Mouse (Mus musculus): ENCODE measurements around the gene Vmac.

Gene Vmac

DNA sequence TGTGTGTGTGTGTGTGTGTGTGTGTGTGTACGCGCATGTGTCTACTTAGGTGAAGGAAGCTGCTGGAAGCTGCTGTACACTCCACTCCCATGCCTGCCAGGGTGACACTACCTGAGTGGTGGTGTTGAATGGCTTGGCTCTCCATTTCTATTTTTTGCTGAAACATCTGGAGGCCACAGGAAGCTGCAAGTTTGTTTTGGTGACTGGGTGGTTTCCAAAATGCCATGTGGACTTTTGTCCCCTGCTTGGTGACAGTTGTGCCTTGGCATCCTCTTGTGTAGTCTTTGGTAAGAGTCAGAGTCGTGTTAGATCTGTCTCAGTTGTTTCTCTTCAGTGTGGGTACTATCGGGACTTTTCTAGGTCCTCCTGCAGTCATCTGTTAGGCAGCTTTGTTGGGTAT lies 31.0 kb downstream of the Vmac start:
- no peak for DNase-seq (ENCODE audit: low spot score)

- DNase-seq (ENCODE audit: low spot score): no peak
Measured at GRCm38 (mm10) chr17:56684649-56685048, 33.2 kb downstream of the Vmac start.

DNA sequence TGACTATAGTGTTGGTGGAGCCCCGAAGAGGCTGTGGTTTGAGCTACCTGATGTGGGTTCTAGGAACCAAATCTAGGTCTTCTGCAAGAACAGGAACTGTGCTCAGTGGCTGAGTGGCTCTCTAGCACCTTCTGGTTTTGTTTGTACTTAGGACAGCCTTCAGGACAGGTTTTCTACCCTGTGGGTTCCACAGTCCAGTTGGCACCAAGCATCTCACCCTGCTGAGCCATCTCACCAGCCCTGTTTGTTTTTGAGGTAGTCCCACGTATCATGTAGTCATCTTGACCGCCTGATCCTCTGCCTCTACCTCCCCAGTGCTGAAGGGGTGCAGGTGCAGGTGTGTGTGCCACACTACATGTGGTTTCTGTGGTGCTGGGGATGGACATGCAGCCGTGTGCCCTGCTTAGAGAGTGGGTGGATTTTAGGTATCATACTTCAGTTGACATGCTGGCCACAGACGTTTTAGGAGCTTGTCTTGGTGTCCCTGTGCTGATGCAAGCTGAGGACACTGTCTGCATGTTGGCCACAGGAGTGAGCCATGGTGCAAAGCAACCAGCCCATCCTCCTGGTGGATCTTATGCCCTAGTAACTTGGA lies 34.2 kb downstream of the Vmac start:
- no peak for DNase-seq (ENCODE audit: low spot score)

DNA sequence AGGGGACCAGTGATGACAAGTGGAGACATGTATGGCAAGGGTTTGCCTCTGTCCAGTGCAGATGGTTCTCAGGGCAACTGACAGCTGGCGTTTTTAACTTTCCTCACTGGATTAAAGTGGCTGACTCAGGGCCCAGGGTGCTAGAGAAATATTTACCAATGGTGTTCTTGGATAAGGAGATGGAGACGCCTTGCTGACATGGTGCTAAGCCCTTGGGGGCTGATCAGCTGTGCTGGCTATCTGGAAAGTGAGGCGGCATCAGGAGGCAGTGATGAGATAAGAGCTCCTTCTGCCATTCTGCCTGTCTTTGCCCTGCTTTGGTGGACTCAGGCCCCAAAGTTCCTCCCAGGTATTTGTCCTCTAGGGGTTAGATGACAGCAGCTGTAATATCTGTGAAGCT lies 34.9 kb downstream of the Vmac start:
- no peak for DNase-seq (ENCODE audit: low spot score)

DNA sequence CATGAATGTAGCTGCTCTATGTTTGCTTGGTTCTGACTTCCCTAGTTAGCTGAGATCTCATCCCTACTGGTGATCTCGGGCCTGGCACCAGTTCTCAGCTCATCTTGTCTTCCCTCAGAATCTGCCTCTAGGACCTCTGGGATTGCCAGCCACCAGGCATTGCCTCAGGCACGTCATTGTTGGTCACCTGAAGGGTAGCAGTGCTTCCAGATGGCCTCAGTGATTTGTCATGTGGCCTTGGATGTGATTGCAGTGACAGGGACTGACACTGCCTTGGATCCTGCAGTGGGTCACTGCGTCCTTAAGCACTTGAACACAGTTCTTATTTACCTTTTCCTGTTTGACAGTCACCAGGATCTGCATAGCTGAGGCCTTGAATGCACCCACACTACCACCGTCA lies 36.0 kb downstream of the Vmac start:
- no peak for DNase-seq (ENCODE audit: low spot score)

- no peak for DNase-seq (ENCODE audit: low spot score)
Measured at GRCm38 (mm10) chr17:56673647-56674416, 44.0 kb downstream of the Vmac start.

GRCm38 (mm10) chr17:56672941-56673646 lies 44.7 kb downstream of the Vmac start, which contains the start of gene Ranbp3:
TSS of gene Ranbp3 (plus strand) at chr17:56673294.
- DNase-seq (ENCODE audit: low spot score): peak; percentile 100

- no peak for DNase-seq (ENCODE audit: low spot score)
Measured at GRCm38 (mm10) chr17:56669766-56670165, 48.1 kb downstream of the Vmac start.

GRCm38 (mm10) chr17:56668384-56669144 lies 49.3 kb downstream of the Vmac start:
- DNase-seq (ENCODE audit: low spot score): peak; percentile 94

- DNase-seq (ENCODE audit: low spot score): no peak
Measured at GRCm38 (mm10) chr17:56667591-56667990, 50.2 kb downstream of the Vmac start.

DNA sequence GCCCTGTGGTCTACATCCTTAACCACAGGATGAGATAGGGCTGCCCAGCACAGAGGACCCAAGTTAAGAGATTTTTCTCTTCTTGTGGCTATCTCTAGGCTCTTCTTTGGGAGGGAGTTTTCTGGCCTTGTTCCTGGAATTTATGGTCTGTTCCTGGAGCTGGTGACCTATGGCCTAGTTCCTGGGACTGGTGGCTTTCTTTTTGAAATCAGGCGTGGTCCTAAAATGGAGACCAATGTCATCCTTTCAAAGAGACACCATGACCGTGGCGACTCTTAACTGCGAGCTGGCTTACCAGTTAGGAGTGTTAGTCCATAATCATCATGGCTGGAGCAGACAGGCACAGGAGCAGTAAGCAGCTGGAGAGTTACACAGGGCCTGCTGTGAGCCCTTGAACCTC lies 51.4 kb downstream of the Vmac start:
- DNase-seq (ENCODE audit: low spot score): no peak

DNA sequence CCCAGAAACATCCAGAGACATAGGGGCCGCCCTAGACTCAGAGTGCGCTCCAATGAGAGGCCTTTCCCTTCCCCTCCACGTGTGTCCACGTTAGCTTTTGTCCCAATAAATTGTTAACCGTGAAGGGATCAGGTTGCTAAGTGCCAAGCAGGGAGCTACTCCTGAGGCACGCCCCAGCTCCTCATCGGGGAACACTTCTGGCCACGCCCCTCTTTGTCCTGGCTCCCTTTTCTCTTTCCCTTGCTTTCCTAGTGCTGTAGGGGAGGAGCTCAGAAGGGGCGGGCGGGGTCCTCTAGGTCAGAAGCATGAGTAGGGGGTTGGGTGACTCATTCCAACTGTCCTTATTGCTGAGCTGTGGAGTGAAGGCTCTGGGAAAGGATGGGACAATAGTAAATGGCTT lies 53.5 kb downstream of the Vmac start:
- DNase-seq (ENCODE audit: low spot score): peak; percentile 85
